Mouse (Mus musculus) ES-E14 (cell line): ENCODE results near the gene Wars. TPM values are rescaled to one million over a fixed set of nuclear protein-coding genes. Genes with fewer than 3 reads are reported as not detected.
A peak's percentile ranks its signal among the peaks of the same experiment; 100 is the strongest.
"Not testable (repeated sequence)": the region's sequence is repeated elsewhere in the genome, so short reads cannot be mapped to it uniquely, and the experiment has no call there.

Experiments used
- DNase-seq: peaks from one replicate; pipeline ENCODE4 v3.0.0-alpha.2; 2013; ENCODE audit warnings: low read depth, low spot score
- H3K27ac ChIP-seq: 2 replicates; pipeline ENCODE4 v1.5.1; 2012; ENCODE audit warnings: low read depth, mild to moderate bottlenecking, low read length, moderate library complexity, mixed read lengths; ENCODE audit not compliant: poor library complexity, insufficient read depth, severe bottlenecking
- H3K36me3 ChIP-seq: 2 replicates; pipeline ENCODE4 v1.6.1; 2012; ENCODE audit warnings: mild to moderate bottlenecking, low read length, moderate library complexity, mixed read lengths; ENCODE audit not compliant: control insufficient read depth, poor library complexity, insufficient read depth, severe bottlenecking
- H3K4me1 ChIP-seq, 2 experiments: fragments of 150-350 bp in 1 of 2; sonication (generic) in 1 of 2; 2 replicates each; pipeline ENCODE4 v1.6.1; 2012; ENCODE audit warnings: low read length in 2 of 2, mild to moderate bottlenecking in 1 of 2, mixed read lengths in 1 of 2; ENCODE audit not compliant: control insufficient read depth in 2 of 2, insufficient read depth in 2 of 2, poor library complexity in 1 of 2
- H3K4me3 ChIP-seq, 2 experiments: fragments of 150-350 bp in 1 of 2; sonication (generic) in 1 of 2; 2 replicates each; pipeline ENCODE4 v1.5.1; 2012; ENCODE audit warnings: low read length in 2 of 2, low read depth in 1 of 2, mild to moderate bottlenecking in 1 of 2, mixed read lengths in 1 of 2; ENCODE audit not compliant: insufficient read depth in 1 of 2, poor library complexity in 1 of 2, severe bottlenecking in 1 of 2
- H3K9ac ChIP-seq: 2 replicates; pipeline ENCODE4 v1.6.1; 2012; ENCODE audit warnings: low read depth, mild to moderate bottlenecking, low read length, mixed read lengths; ENCODE audit not compliant: poor library complexity, insufficient read depth, severe bottlenecking
- H3K9me3 ChIP-seq: fragments of 150-350 bp; sonication (generic); 2 replicates; pipeline ENCODE4 v1.6.1; 2012; ENCODE audit warnings: low read depth, mild to moderate bottlenecking, low read length; ENCODE audit not compliant: control insufficient read depth, insufficient read depth
- CHD2 ChIP-seq: IDR thresholded peaks from 2 replicates; pipeline ENCODE4 v1.6.1; 2014; ENCODE audit warnings: mild to moderate bottlenecking, low read depth, low read length, inconsistent platforms
- HCFC1 ChIP-seq: IDR thresholded peaks from 2 replicates; pipeline ENCODE4 v1.6.1; 2012; ENCODE audit warnings: low read length, inconsistent platforms, borderline replicate concordance; ENCODE audit not compliant: insufficient read depth
- MAFK ChIP-seq: IDR thresholded peaks from 2 replicates; pipeline ENCODE4 v1.6.1; 2014; ENCODE audit warnings: mild to moderate bottlenecking, low read depth, low read length, inconsistent platforms; ENCODE audit not compliant: insufficient read depth
- ZC3H11A ChIP-seq: IDR thresholded peaks from 2 replicates; pipeline ENCODE4 v1.6.1; 2012; ENCODE audit warnings: low read depth, mild to moderate bottlenecking, inconsistent platforms, low read length, borderline replicate concordance
- ZNF384 ChIP-seq: IDR thresholded peaks from 2 replicates; pipeline ENCODE4 v1.6.1; 2012; ENCODE audit warnings: low read depth, low read length, inconsistent platforms
- in situ Hi-C, 2 experiments: fragments of 600-800 bp; cut with MboI; formaldehyde crosslinking; loops; one replicate each; pipeline ENCODE4 v1.15.1; 2025; ENCODE audit warnings: low sequenced_read_pairs in 2 of 2, inconsistent platforms in 1 of 2; ENCODE audit not compliant: unreplicated experiment in 2 of 2
- total RNA-seq: library from RNA; depleted of rRNA; stranded (reverse); fragments of 300-350 nt; gene quantifications from 2 replicates; pipeline ENCODE4 v1.2.3, GENCODE M21; 2012

The Wars gene
- total RNA-seq, 1 experiment, result 85.2 TPM

DNA sequence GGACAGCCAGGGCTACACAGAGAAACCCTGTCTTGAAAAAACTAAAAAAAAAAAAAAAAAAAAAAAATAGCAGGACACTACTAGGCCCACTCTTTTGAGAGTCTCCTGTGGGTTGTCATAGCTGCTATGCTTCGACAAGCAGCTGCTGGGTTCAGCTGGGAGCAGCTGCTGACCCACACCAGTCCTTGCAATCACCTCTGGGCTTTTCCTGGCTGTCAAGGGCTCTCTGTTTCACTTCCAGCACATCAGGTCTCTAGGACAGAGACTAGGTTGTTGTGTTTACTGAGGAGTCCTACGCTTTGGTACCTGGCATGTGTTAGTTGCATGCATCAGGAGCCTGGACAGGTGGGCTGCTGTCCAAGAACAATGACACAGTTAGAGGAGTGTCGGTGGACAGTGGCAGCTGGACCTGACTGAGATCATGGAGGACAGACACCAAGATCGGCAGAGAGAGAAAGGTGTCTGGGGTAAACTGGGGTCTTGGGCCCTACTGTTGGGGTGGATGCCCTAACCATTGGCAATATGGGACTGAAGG, 44.4 kb downstream of the Wars start:
- Histone ChIP-seq H3K4me3 (no peak overlapping the region), H3K27ac (no peak overlapping the region), H3K9ac (no peak overlapping the region), H3K4me1 (peaks cover 0 to 2% of the 10 kb centered on the region in 2 experiments; a peak in 1 of 4 replicates), H3K9me3 (no peaks in the 10 kb centered on the region), H3K36me3 (no peaks in the 10 kb centered on the region)
- DNase-seq, result no peak
- in situ Hi-C loops, result no loop called here
- TF ChIP-seq ZNF384, result no peak
- TF ChIP-seq MAFK, result no peak
- TF ChIP-seq HCFC1, result no peak
- TF ChIP-seq ZC3H11A, result no peak
- no peak for TF ChIP-seq CHD2

DNA sequence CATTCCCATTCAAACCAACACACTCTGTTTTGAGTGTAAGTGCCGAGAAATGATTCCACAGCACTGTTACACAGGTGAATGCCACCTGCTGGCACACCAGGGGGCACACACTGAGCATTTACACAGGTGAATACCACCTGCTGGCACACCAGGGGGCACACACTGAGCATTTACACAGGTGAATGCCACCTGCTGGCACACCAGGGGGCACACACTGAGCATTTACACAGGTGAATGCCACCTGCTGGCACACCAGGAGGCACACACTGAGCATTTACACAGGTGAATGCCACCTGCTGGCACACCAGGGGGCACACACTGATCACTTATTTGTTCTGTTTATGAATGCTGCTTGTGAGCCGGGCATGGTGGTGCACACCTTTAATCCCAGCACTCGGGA, 45.9 kb downstream of the Wars start:
- H3K4me3 ChIP-seq, H3K9me3 ChIP-seq, in situ Hi-C loops, H3K4me1 ChIP-seq, H3K9ac ChIP-seq, H3K36me3 ChIP-seq, DNase-seq, H3K27ac ChIP-seq: not testable (repeated sequence)

DNA sequence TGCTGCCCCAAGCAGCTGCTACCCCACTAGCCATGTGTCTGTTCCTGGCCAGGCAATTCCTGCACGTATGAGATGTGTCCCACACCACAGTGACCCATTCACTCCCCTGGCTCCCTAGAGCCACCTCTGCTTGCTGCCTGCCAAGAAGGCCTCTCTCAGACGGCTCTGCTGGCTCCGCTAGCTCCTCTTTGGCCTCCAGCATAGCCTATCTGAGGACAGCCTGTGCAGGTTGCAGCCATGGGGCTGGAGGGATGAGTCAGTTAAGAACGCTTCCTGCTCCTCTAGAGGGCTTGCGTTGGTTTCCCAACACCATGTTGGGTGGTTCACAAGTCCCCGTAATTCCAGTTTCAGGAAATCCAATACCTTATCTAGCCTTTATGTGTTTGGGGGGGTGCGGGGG, 51.3 kb downstream of the Wars start:
- Histone ChIP-seq H3K9me3 (no peaks in the 10 kb centered on the region), H3K4me1 (no peaks in the 10 kb centered on the region), H3K27ac (no peak overlapping the region), H3K4me3 (no peak overlapping the region), H3K36me3 (peaks cover 2% of the 10 kb centered on the region; the same call in 1 of the 2 replicates), H3K9ac (no peak overlapping the region)
- no peak for DNase-seq
- in situ Hi-C loops, result no loop called here
- TF ChIP-seq ZNF384, result no peak
- no peak for TF ChIP-seq MAFK
- TF ChIP-seq CHD2, result no peak
- TF ChIP-seq ZC3H11A, result no peak
- TF ChIP-seq HCFC1, result no peak

DNA sequence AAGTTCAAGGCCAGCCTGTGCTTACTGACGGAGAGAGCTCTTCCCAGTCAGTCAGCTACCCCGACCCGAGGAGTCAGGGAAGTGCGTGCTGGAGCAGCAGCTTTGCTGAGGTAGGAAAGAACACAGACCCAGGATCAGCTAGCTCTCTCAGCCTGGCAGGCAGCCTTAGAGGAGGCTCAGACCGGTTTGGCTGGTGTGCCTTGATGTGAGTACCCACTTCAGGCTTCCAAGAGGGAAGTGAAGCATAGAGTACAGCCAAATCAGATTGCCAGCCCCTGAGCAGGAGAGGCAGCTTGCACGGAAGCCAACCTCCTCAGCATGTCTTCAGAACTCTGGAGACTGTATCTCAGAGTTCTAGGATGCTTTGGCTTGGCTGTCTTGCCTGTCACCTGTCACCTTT, 52.8 kb downstream of the Wars start:
- peaks cover 2% of the 10 kb centered on the region; the same call in 1 of the 2 replicates for H3K36me3 ChIP-seq
- in situ Hi-C loops, result no loop called here

DNA sequence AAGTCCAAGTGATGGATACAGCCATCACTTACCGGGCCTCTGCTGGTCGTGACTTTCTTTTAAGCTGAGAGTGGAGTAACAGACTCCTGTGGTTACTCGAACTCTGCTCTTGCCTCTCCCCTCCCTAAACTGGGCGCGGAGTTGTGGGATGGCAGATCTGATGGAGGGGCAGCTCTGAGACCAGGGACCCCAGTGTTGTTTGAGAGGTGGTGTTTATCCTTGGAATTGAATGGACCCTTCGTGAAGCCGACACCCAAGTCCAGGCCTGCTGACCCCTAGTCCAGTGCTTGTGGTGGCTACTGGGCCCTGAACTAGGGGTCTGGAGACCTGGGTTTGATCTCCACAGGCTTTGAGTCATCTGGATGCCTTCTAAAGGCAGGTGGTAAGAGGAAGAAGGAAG, 57.3 kb downstream of the Wars start:
- Histone ChIP-seq H3K27ac (no peak overlapping the region), H3K4me3 (peak overlapping the region; percentile 57 to 66), H3K4me1 (peaks cover 0 to 3% of the 10 kb centered on the region in 2 experiments; a peak in 1 of 4 replicates), H3K9ac (peak overlapping the region; percentile 76), H3K9me3 (no peaks in the 10 kb centered on the region), H3K36me3 (peaks cover 2% of the 10 kb centered on the region; the same call in 1 of the 2 replicates)
- in situ Hi-C loops, result no loop called here
- DNase-seq, result no peak
- TF ChIP-seq MAFK, result no peak
- no peak for TF ChIP-seq ZNF384
- no peak for TF ChIP-seq HCFC1
- TF ChIP-seq CHD2, result no peak
- TF ChIP-seq ZC3H11A, result no peak

More for the DNA sequence above, 52.8 kb downstream of the Wars start:
- H3K4me1 ChIP-seq, result peaks cover 0 to 3% of the 10 kb centered on the region in 2 experiments; a peak in 1 of 4 replicates
- H3K9me3 ChIP-seq, result no peaks in the 10 kb centered on the region
- DNase-seq, result no peak
- H3K9ac ChIP-seq, result no peak overlapping the region
- no peak for TF ChIP-seq HCFC1
- no peak for TF ChIP-seq MAFK
- no peak for TF ChIP-seq ZC3H11A
- TF ChIP-seq CHD2, result no peak
- TF ChIP-seq ZNF384, result no peak
- no peak overlapping the region for H3K27ac ChIP-seq
- H3K4me3 ChIP-seq, result no peak overlapping the region
